Mouse (Mus musculus) heart, postnatal 0 days (tissue): ENCODE data around the gene Ssr2. TPM values are rescaled to one million over a fixed set of nuclear protein-coding genes. Genes with fewer than 3 reads are reported as not detected.
A peak's percentile ranks its signal among the peaks of the same experiment; 100 is the strongest.

Experiments used
- ATAC-seq: fragments of 200-750 bp; cut with Nextera tagmentation; 2 replicates; pipeline ENCODE4 v1.8.0; 2017; ENCODE audit warnings: low read depth, moderate number of reproducible peaks, moderate library complexity; ENCODE audit not compliant: insufficient read depth
- DNase-seq: peaks from one replicate; pipeline ENCODE4 v3.0.0-alpha.2; 2016; ENCODE audit warnings: low spot score
- H3K27ac ChIP-seq: fragments of 300-500 bp; sonication (generic); 2 replicates; pipeline ENCODE4 v1.5.1; 2014; ENCODE audit warnings: low read depth, mild to moderate bottlenecking
- H3K27me3 ChIP-seq: fragments of 300-500 bp; sonication (generic); 2 replicates; pipeline ENCODE4 v1.6.1; 2014; ENCODE audit warnings: low read length, mixed read lengths; ENCODE audit not compliant: control insufficient read depth, insufficient read depth
- H3K36me3 ChIP-seq: fragments of 300-500 bp; sonication (generic); replicated peaks from 2 replicates; pipeline ENCODE4 v1.6.1; 2014; ENCODE audit warnings: low read length, mixed read lengths; ENCODE audit not compliant: control insufficient read depth, insufficient read depth
- H3K4me1 ChIP-seq: fragments of 300-500 bp; sonication (generic); 2 replicates; pipeline ENCODE4 v1.6.1; 2014; ENCODE audit warnings: antibody characterized with exemption; ENCODE audit not compliant: control insufficient read depth, insufficient read depth
- H3K4me2 ChIP-seq: fragments of 300-500 bp; sonication (generic); 2 replicates; pipeline ENCODE4 v1.6.1; 2014; ENCODE audit warnings: low read depth, mild to moderate bottlenecking, low read length, moderate library complexity
- H3K4me3 ChIP-seq: fragments of 300-500 bp; sonication (generic); 2 replicates; pipeline ENCODE4 v1.5.1; 2014; ENCODE audit warnings: low read depth, low read length
- H3K9ac ChIP-seq: fragments of 300-500 bp; sonication (generic); replicated peaks from 2 replicates; pipeline ENCODE4 v1.6.1; 2014; ENCODE audit warnings: low read depth, low read length, mixed read lengths
- H3K9me3 ChIP-seq: fragments of 300-500 bp; sonication (generic); replicated peaks from 2 replicates; pipeline ENCODE4 v1.6.1; 2016; ENCODE audit warnings: low read length; ENCODE audit not compliant: control insufficient read depth
- CTCF ChIP-seq: IDR thresholded peaks from 2 replicates; pipeline ENCODE4 v1.5.1; 2016; ENCODE audit warnings: antibody characterized with exemption, control low read depth, low read depth
- EP300 ChIP-seq: IDR thresholded peaks from 2 replicates; pipeline ENCODE4 v1.6.1; 2016; ENCODE audit warnings: antibody characterized with exemption, low read depth
- WGBS: fragments of 180-500 bp; shearing (Covaris S2); extraction: QIAGEN DNeasy Blood & Tissue Kit; methylation state at CpG from one replicate; pipeline ENCODE4 v1.1.7; 2014; 5-methylcytosine and 5-hydroxymethylcytosine counted together
- polyA plus RNA-seq: library from polyadenylated mRNA; unstranded; fragments of >200 nt; fragmentation: Nextera tagmentation; extraction: Ambion mirVana; gene quantifications from 2 replicates; pipeline ENCODE4 v1.2.1, GENCODE M21; 2015
- total RNA-seq: library from RNA; depleted of rRNA; stranded (reverse); fragments of >200 nt; gene quantifications from 2 replicates; pipeline ENCODE4 v1.2.3, GENCODE M21; 2014; ENCODE audit warnings: low replicate concordance; rRNA removed

Ssr2 gene
- 246 and 286 TPM in 2 replicates for total RNA-seq
- polyA plus RNA-seq = 144 and 146 TPM in 2 replicates

- no peak within 1 kb of the TSS for H3K4me2 ChIP-seq
- TF ChIP-seq EP300 = no peak
- TF ChIP-seq CTCF = no peak
- DNase-seq (no peak), ATAC-seq (no peak)
- H3K9me3 ChIP-seq = no peaks in the 10 kb centered on the region
- H3K36me3 ChIP-seq = no peaks in the 10 kb centered on the region
- H3K27ac ChIP-seq = no peak within 1 kb of the TSS
- no peaks in the 10 kb centered on the region for H3K27me3 ChIP-seq
- H3K9ac ChIP-seq = no peak within 1 kb of the TSS
- peaks cover 6% of the 10 kb centered on the region; the same call in 1 of the 2 replicates for H3K4me1 ChIP-seq
- no peak within 1 kb of the TSS for H3K4me3 ChIP-seq
- 76% methylated on average over 3 of the region's 3 CpGs for WGBS
Measured at GRCm38 (mm10) chr3:88575540-88575939, at the start of gene Ssr2. Gene Ssr2, plus strand, starts transcription at chr3:88575876.

GRCm38 (mm10) chr3:88526157-88527131, 49.2 kb upstream of the Ssr2 start:
- H3K36me3 ChIP-seq = no peaks in the 10 kb centered on the region; the same call in 1 of the 2 replicates
- no peak overlapping the region for H3K9ac ChIP-seq
- TF ChIP-seq CTCF (peak; percentile 99), EP300 (no peak)
- peaks cover 28% of the 10 kb centered on the region for H3K4me1 ChIP-seq
- no peak overlapping the region for H3K4me2 ChIP-seq
- ATAC-seq = peak; percentile 86
- WGBS = 34% methylated on average over 17 of the region's 17 CpGs
- no peaks in the 10 kb centered on the region for H3K27me3 ChIP-seq
- H3K9me3 ChIP-seq = no peaks in the 10 kb centered on the region
- DNase-seq = peak; percentile 94
- H3K4me3 ChIP-seq = no peak overlapping the region
- no peak overlapping the region for H3K27ac ChIP-seq

GRCm38 (mm10) chr3:88527565-88527964, 48.1 kb upstream of the Ssr2 start:
- no peak for ATAC-seq
- Histone ChIP-seq H3K9ac (peak overlapping the region; percentile 40; the same call in 1 of the 2 replicates), H3K4me2 (no peak overlapping the region), H3K27me3 (no peaks in the 10 kb centered on the region), H3K4me1 (peaks cover 28% of the 10 kb centered on the region), H3K4me3 (no peak overlapping the region), H3K27ac (no peak overlapping the region), H3K36me3 (no peaks in the 10 kb centered on the region; the same call in 1 of the 2 replicates), H3K9me3 (no peaks in the 10 kb centered on the region)
- WGBS = 21% methylated on average over 8 of the region's 8 CpGs
- DNase-seq = no peak
- TF ChIP-seq CTCF = no peak
- no peak for TF ChIP-seq EP300

- DNase-seq = no peak
- no peak overlapping the region for H3K4me2 ChIP-seq
- WGBS = 90% methylated on average over 11 of the region's 11 CpGs
- no peak overlapping the region for H3K27ac ChIP-seq
- no peaks in the 10 kb centered on the region for H3K27me3 ChIP-seq
- no peak for TF ChIP-seq EP300
- TF ChIP-seq CTCF = no peak
- H3K4me1 ChIP-seq = peaks cover 36% of the 10 kb centered on the region
- no peaks in the 10 kb centered on the region; the same call in 1 of the 2 replicates for H3K36me3 ChIP-seq
- ATAC-seq = no peak
- H3K9me3 ChIP-seq = no peaks in the 10 kb centered on the region
- H3K9ac ChIP-seq = no peak overlapping the region
- H3K4me3 ChIP-seq = no peak overlapping the region
Measured at GRCm38 (mm10) chr3:88528646-88529045, 47.0 kb upstream of the Ssr2 start.

- 40% methylated on average over 7 of the region's 7 CpGs for WGBS
- TF ChIP-seq EP300 (no peak), CTCF (no peak)
- H3K9me3 ChIP-seq = no peaks in the 10 kb centered on the region
- 0 out of 2 replicates have a peak overlapping the region, but pooled peaks have one; percentile 4 for H3K4me2 ChIP-seq
- H3K9ac ChIP-seq = no peak overlapping the region
- ATAC-seq (no peak), DNase-seq (no peak)
- H3K27ac ChIP-seq = no peak overlapping the region
- H3K36me3 ChIP-seq = no peaks in the 10 kb centered on the region; the same call in 1 of the 2 replicates
- H3K27me3 ChIP-seq = no peaks in the 10 kb centered on the region
- peaks cover 40% of the 10 kb centered on the region for H3K4me1 ChIP-seq
- no peak overlapping the region for H3K4me3 ChIP-seq
Measured at GRCm38 (mm10) chr3:88529204-88530000, 46.3 kb upstream of the Ssr2 start.
